Mouse (Mus musculus) MEL (cell line): ENCODE measurements around the gene Gm13696. TPM values are rescaled to one million over a fixed set of nuclear protein-coding genes. Genes with fewer than 3 reads are reported as not detected.

ENCODE experiments used
- polyA plus RNA-seq, 2 experiments: library from polyadenylated mRNA; stranded (reverse) in 1 of 2; unstranded in 1 of 2; fragments of >175 nt in 1 of 2; fragments of >200 nt in 1 of 2; gene quantifications; 2 replicates each; pipeline versions ENCODE4 v1.2.1 to v1.2.4; 2012; ENCODE audit warnings: low replicate concordance in 2 of 2, low read depth in 1 of 2; ENCODE audit not compliant: insufficient read length in 2 of 2, insufficient read depth in 1 of 2, missing spikeins in 1 of 2
- total RNA-seq: library from RNA; depleted of rRNA; stranded (reverse); fragments of 300-350 nt; gene quantifications from 2 replicates; pipeline ENCODE4 v1.2.3, GENCODE M21; 2012; rRNA removed

The Gm13696 gene
- total and polyA plus RNA-seq, 3 experiments = 0.08 TPM; not detected in 1

Other genes starting within 250 kb of the Gm13696 start
- gene Itgav, start 248.7 kb upstream of the Gm13696 start, total RNA-seq = 6.5 and 9.7 TPM in 2 replicates
- 1 to 10 TPM in 1 of 2 experiments, not detected in 1; 7.2 TPM for gene Itgav, start 248.7 kb upstream of the Gm13696 start, polyA plus RNA-seq
- not detected in 2 replicates for gene Fam171b, start 160.5 kb upstream of the Gm13696 start, total RNA-seq
- not detected for gene Fam171b, start 160.5 kb upstream of the Gm13696 start, polyA plus RNA-seq
- not detected in 2 replicates for gene Zswim2, start 31.9 kb upstream of the Gm13696 start, total RNA-seq
- not detected for gene Zswim2, start 31.9 kb upstream of the Gm13696 start, polyA plus RNA-seq
- 0.08 TPM in 1 of 2 replicates, not detected in the other for gene Gm13698, start 17.4 kb upstream of the Gm13696 start, total RNA-seq
- under 1 TPM in 1 of 2 experiments, not detected in 1; 0.08 TPM for gene Gm13698, start 17.4 kb upstream of the Gm13696 start, polyA plus RNA-seq
- gene Gm13693, start 11.6 kb upstream of the Gm13696 start, total RNA-seq = 0.08 TPM in 1 of 2 replicates, not detected in the other
- under 1 TPM in 1 of 2 experiments, not detected in 1; 0.08 TPM for gene Gm13693, start 11.6 kb upstream of the Gm13696 start, polyA plus RNA-seq
- gene Gm13695, start 5.8 kb upstream of the Gm13696 start, total RNA-seq = 0.08 TPM in 1 of 2 replicates, not detected in the other
- not detected for gene Gm13695, start 5.8 kb upstream of the Gm13696 start, polyA plus RNA-seq
- 0.08 TPM in 1 of 2 replicates, not detected in the other for gene Gm13694, start 5.8 kb downstream of the Gm13696 start, total RNA-seq
- under 1 TPM in 1 of 2 experiments, not detected in 1; 0.08 TPM for gene Gm13694, start 5.8 kb downstream of the Gm13696 start, polyA plus RNA-seq
- 0.08 TPM in 1 of 2 replicates, not detected in the other for gene Gm13697, start 11.6 kb downstream of the Gm13696 start, total RNA-seq
- gene Gm13697, start 11.6 kb downstream of the Gm13696 start, polyA plus RNA-seq = under 1 TPM in 1 of 2 experiments, not detected in 1; 0.08 TPM
- gene Gm13691, start 17.4 kb downstream of the Gm13696 start, total RNA-seq = 0.08 TPM in 1 of 2 replicates, not detected in the other
- gene Gm13691, start 17.4 kb downstream of the Gm13696 start, polyA plus RNA-seq = under 1 TPM in 1 of 2 experiments, not detected in 1; 0.08 TPM